Mouse (Mus musculus) embryonic facial prominence, embryonic 11.5 days (tissue): ENCODE results near the gene Prkn. TPM values are rescaled to one million over a fixed set of nuclear protein-coding genes. Genes with fewer than 3 reads are reported as not detected.

ENCODE experiments used
- ATAC-seq: fragments of 200-750 bp; cut with Nextera tagmentation; replicated peaks from 2 replicates; pipeline ENCODE4 v1.8.0; 2017; ENCODE audit warnings: low read depth; ENCODE audit not compliant: insufficient number of reproducible peaks, low FRiP score, low TSS enrichment
- DNase-seq: peaks from one replicate; pipeline ENCODE4 v3.0.0-alpha.2; 2015; ENCODE audit warnings: low spot score
- H3K27ac ChIP-seq: fragments of 300-500 bp; sonication (generic); replicated peaks from 2 replicates; pipeline ENCODE4 v1.5.1; 2014; ENCODE audit warnings: mild to moderate bottlenecking, low read depth, low read length, control low read depth
- H3K27me3 ChIP-seq: fragments of 300-500 bp; sonication (generic); 2 replicates; pipeline ENCODE4 v1.6.1; 2014; ENCODE audit warnings: mild to moderate bottlenecking, low read length, moderate library complexity, mixed read lengths; ENCODE audit not compliant: control insufficient read depth, insufficient read depth
- H3K36me3 ChIP-seq: fragments of 300-500 bp; sonication (generic); replicated peaks from 2 replicates; pipeline ENCODE4 v1.6.1; 2014; ENCODE audit warnings: low read depth, mild to moderate bottlenecking, low read length, moderate library complexity, mixed read lengths; ENCODE audit not compliant: control insufficient read depth, insufficient read depth
- H3K4me1 ChIP-seq: fragments of 300-500 bp; sonication (generic); 2 replicates; pipeline ENCODE4 v1.6.1; 2014; ENCODE audit warnings: low read length, mixed read lengths; ENCODE audit not compliant: control insufficient read depth, insufficient read depth
- H3K4me2 ChIP-seq: fragments of 300-500 bp; sonication (generic); 2 replicates; pipeline ENCODE4 v1.6.1; 2014; ENCODE audit warnings: low read depth, mild to moderate bottlenecking, control low read depth, low read length, moderate library complexity
- H3K4me3 ChIP-seq: fragments of 300-500 bp; sonication (generic); 2 replicates; pipeline ENCODE4 v1.5.1; 2014; ENCODE audit warnings: low read depth, low read length, control low read depth
- H3K9ac ChIP-seq: fragments of 300-500 bp; sonication (generic); replicated peaks from 2 replicates; pipeline ENCODE4 v1.6.1; 2014; ENCODE audit warnings: mild to moderate bottlenecking, control low read depth, low read length
- H3K9me3 ChIP-seq: fragments of 300-500 bp; sonication (generic); replicated peaks from 2 replicates; pipeline ENCODE4 v1.6.1; 2016; ENCODE audit warnings: mild to moderate bottlenecking, low read length, inconsistent platforms, mixed read lengths; ENCODE audit not compliant: control insufficient read depth
- WGBS: fragments of 180-500 bp; shearing (Covaris S2); extraction: QIAGEN DNeasy Blood & Tissue Kit; methylation state at CpG from one replicate; pipeline ENCODE4 v1.1.7; 2014; 5-methylcytosine and 5-hydroxymethylcytosine counted together
- polyA plus RNA-seq: library from polyadenylated mRNA; unstranded; fragments of >200 nt; fragmentation: Nextera tagmentation; extraction: Ambion mirVana; gene quantifications from 2 replicates; pipeline ENCODE4 v1.2.1, GENCODE M21; 2014

Prkn gene
- polyA plus RNA-seq, 1 experiment from 2014 or later: 0.97 TPM

GRCm38 (mm10) chr17:10946552-10946951 is 106.4 kb downstream of the Prkn start:
- no peaks in the 10 kb centered on the region for H3K4me1 ChIP-seq
- H3K36me3 ChIP-seq: no peaks in the 10 kb centered on the region
- WGBS: 82% methylated on average over 4 of the region's 4 CpGs
- ATAC-seq: no peak
- no peaks in the 10 kb centered on the region for H3K27me3 ChIP-seq
- no peak overlapping the region for H3K9ac ChIP-seq
- H3K4me3 ChIP-seq: no peak overlapping the region
- H3K27ac ChIP-seq: no peak overlapping the region
- H3K4me2 ChIP-seq: no peak overlapping the region
- no peak for DNase-seq
- H3K9me3 ChIP-seq: no peaks in the 10 kb centered on the region

- Histone ChIP-seq H3K36me3 (no peaks in the 10 kb centered on the region), H3K9me3 (no peaks in the 10 kb centered on the region), H3K4me1 (no peaks in the 10 kb centered on the region), H3K27ac (no peak overlapping the region), H3K27me3 (no peaks in the 10 kb centered on the region), H3K4me2 (no peak overlapping the region), H3K4me3 (no peak overlapping the region), H3K9ac (no peak overlapping the region)
- no peak for DNase-seq
- ATAC-seq: no peak
- WGBS: 83% methylated on average over 2 of the region's 2 CpGs
Measured at GRCm38 (mm10) chr17:10947614-10948013, 107.4 kb downstream of the Prkn start.

- Histone ChIP-seq H3K27me3 (no peaks in the 10 kb centered on the region), H3K9me3 (no peaks in the 10 kb centered on the region), H3K27ac (no peak overlapping the region), H3K36me3 (no peaks in the 10 kb centered on the region), H3K4me2 (no peak overlapping the region), H3K9ac (no peak overlapping the region), H3K4me1 (no peaks in the 10 kb centered on the region), H3K4me3 (no peak overlapping the region)
- 80% methylated on average over 10 of the region's 10 CpGs for WGBS
- ATAC-seq (no peak), DNase-seq (no peak)
Measured at GRCm38 (mm10) chr17:10959066-10959864, 119.1 kb downstream of the Prkn start.

GRCm38 (mm10) chr17:10962151-10962550 is 122.0 kb downstream of the Prkn start:
- no peak for ATAC-seq
- 92% methylated on average over 5 of the region's 5 CpGs for WGBS

GRCm38 (mm10) chr17:10982136-10982535 is 142.0 kb downstream of the Prkn start:
- Histone ChIP-seq H3K9ac (no peak overlapping the region), H3K27me3 (no peaks in the 10 kb centered on the region), H3K4me2 (no peak overlapping the region), H3K9me3 (no peaks in the 10 kb centered on the region), H3K36me3 (no peaks in the 10 kb centered on the region), H3K4me1 (no peaks in the 10 kb centered on the region), H3K4me3 (no peak overlapping the region), H3K27ac (no peak overlapping the region)
- DNase-seq: no peak
- ATAC-seq: no peak
- 54% methylated on average over 4 of the region's 4 CpGs for WGBS

More at GRCm38 (mm10) chr17:10962151-10962550, 122.0 kb downstream of the Prkn start:
- Histone ChIP-seq H3K36me3 (no peaks in the 10 kb centered on the region), H3K4me2 (no peak overlapping the region), H3K27ac (no peak overlapping the region), H3K9me3 (no peaks in the 10 kb centered on the region), H3K9ac (no peak overlapping the region), H3K4me1 (no peaks in the 10 kb centered on the region), H3K27me3 (no peaks in the 10 kb centered on the region), H3K4me3 (no peak overlapping the region)
- DNase-seq: no peak

GRCm38 (mm10) chr17:10987040-10987439 is 146.9 kb downstream of the Prkn start:
- Histone ChIP-seq H3K4me3 (no peak overlapping the region), H3K27ac (no peak overlapping the region), H3K36me3 (no peaks in the 10 kb centered on the region), H3K9ac (no peak overlapping the region), H3K4me2 (no peak overlapping the region), H3K9me3 (no peaks in the 10 kb centered on the region), H3K27me3 (no peaks in the 10 kb centered on the region), H3K4me1 (no peaks in the 10 kb centered on the region)
- WGBS: 76% methylated on average over 4 of the region's 4 CpGs
- no peak for DNase-seq
- ATAC-seq: no peak

- Histone ChIP-seq H3K27me3 (no peaks in the 10 kb centered on the region), H3K27ac (no peak overlapping the region), H3K36me3 (no peaks in the 10 kb centered on the region), H3K9ac (no peak overlapping the region), H3K4me2 (no peak overlapping the region), H3K4me3 (no peak overlapping the region), H3K9me3 (no peaks in the 10 kb centered on the region), H3K4me1 (no peaks in the 10 kb centered on the region)
- 65% methylated on average over 5 of the region's 5 CpGs for WGBS
- no peak for ATAC-seq
- DNase-seq: no peak
Measured at GRCm38 (mm10) chr17:10997291-10997690, 157.1 kb downstream of the Prkn start.

- WGBS: 83% methylated on average over 2 of the region's 2 CpGs
Measured at GRCm38 (mm10) chr17:11023371-11023770, 183.2 kb downstream of the Prkn start.

More at GRCm38 (mm10) chr17:11023371-11023770, 183.2 kb downstream of the Prkn start:
- Histone ChIP-seq H3K9ac (no peak overlapping the region), H3K36me3 (no peaks in the 10 kb centered on the region), H3K4me1 (no peaks in the 10 kb centered on the region), H3K4me3 (no peak overlapping the region), H3K27me3 (no peaks in the 10 kb centered on the region), H3K4me2 (no peak overlapping the region), H3K9me3 (no peaks in the 10 kb centered on the region), H3K27ac (no peak overlapping the region)
- no peak for DNase-seq
- no peak for ATAC-seq
